ENCODE assay signal across 8 mouse cellular contexts in the genomic region with DNA sequence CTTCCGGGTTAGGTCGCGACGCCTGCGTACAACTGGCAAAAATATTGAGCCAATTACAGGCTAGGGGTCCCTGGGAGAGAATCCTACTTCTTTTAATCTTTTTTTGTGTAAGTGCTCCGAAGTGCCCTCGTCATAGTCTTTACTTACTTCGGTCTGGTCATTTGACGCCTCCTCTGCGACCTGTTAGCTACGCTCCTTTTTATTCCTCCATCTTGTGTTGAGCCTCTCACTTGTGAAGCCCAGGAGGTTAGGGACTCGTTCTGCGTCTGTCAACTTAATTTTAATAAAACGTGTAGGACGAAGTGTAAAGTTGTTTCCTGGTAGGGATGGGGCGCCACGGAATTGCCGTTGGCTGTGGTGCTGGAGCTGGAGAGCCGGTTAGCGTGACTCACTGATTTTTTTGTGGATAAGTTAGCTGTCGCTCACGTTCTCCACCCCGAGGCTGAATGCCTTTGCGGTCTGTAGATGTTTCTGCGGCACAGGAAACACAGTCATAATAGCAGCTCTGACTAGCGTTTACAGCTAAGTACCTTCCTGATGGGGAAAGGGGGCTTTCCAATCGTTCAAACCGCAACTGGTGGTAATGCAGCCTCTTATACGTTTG. TPM values are rescaled to one million over a fixed set of nuclear protein-coding genes. Genes with fewer than 3 reads are reported as not detected.
DNase-seq lines count a peak whose midpoint lies in the region; ATAC-seq and TF ChIP-seq lines count a peak whose summit lies in the region.

No protein-coding gene starts in this region.

- under 1% methylated on average over 29 of the region's 29 CpGs for WGBS in kidney, postnatal 0 days

- no peaks in the 10 kb centered on the region for H3K9me3 ChIP-seq in kidney, postnatal 0 days (replicated peaks; ENCODE audit: low read length)

- H3K36me3 ChIP-seq in kidney, postnatal 0 days (ENCODE audit: insufficient read depth, low read length) = no peaks in the 10 kb centered on the region

- peak in 1 of 2 experiments; percentile 50 for DNase-seq in layer of hippocampus, adult 2 months (ENCODE audit: low spot score in 2 of 2)
- DNase-seq in layer of hippocampus, adult 9-10 months (ENCODE audit: low spot score) = no peak
- DNase-seq in gastrocnemius, adult 8-10 months (ENCODE audit: low spot score in 2 of 2) = peak; percentile 26 to 38
- DNase-seq in kidney, postnatal 0 days (ENCODE audit: low spot score) = peak; percentile 72
- DNase-seq in lung, postnatal 4 days = peak; percentile 70 to 76
- peak; percentile 36 for DNase-seq in right cerebral cortex, postnatal 14 days
- peak; percentile 82 for DNase-seq in urinary bladder, postnatal 14 days (ENCODE audit: low spot score)

- no peak for TF ChIP-seq CTCF in layer of hippocampus, adult 2 months (conservative IDR thresholded peaks at IDR 0.05)
- TF ChIP-seq CTCF in kidney, postnatal 0 days (IDR thresholded peaks at IDR 0.05; ENCODE audit: low read depth) = no peak; the same call in 1 of the 2 replicates

- H3K4me2 ChIP-seq in kidney, postnatal 0 days (ENCODE audit: low read length) = peak overlapping the region; percentile 71

- peak overlapping the region; percentile 68 for H3K9ac ChIP-seq in kidney, postnatal 0 days (ENCODE audit: low read depth, low read length)

- H3K27ac ChIP-seq in layer of hippocampus, adult 2 months = peak overlapping the region; percentile 99
- H3K27ac ChIP-seq in brown adipose tissue, adult 24 weeks (replicated peaks; ENCODE audit: low read depth, low read length) = peak overlapping the region; percentile 94
- peak overlapping the region; percentile 100 for H3K27ac ChIP-seq in kidney, postnatal 0 days

- H3K4me1 ChIP-seq in brown adipose tissue, adult 24 weeks (ENCODE audit: control insufficient read depth, insufficient read depth, insufficient read length, low read length) = 0 out of 2 replicates have a peak, but pooled peaks cover 3% of the 10 kb centered on the region
- H3K4me1 ChIP-seq in kidney, postnatal 0 days (replicated peaks; ENCODE audit: insufficient read depth, low read length) = 0 out of 2 replicates have a peak, but pooled peaks cover 2% of the 10 kb centered on the region

- peak; percentile 1; the same call in 1 of the 2 replicates for ATAC-seq in kidney, postnatal 0 days (replicated peaks; ENCODE audit: low FRiP score, low read depth)

- peak overlapping the region; percentile 81 for H3K4me3 ChIP-seq in layer of hippocampus, adult 2 months
- H3K4me3 ChIP-seq in brown adipose tissue, adult 24 weeks (ENCODE audit: insufficient read depth, low read depth, low read length) = peak overlapping the region; percentile 76
- peak overlapping the region; percentile 99 for H3K4me3 ChIP-seq in kidney, postnatal 0 days (replicated peaks; ENCODE audit: low read depth, low read length)

- H3K27me3 ChIP-seq in kidney, postnatal 0 days (ENCODE audit: insufficient read depth, low read length) = no peaks in the 10 kb centered on the region

RNA-seq across cellular contexts. Expression of gene Lpxn, which starts 0.4 kb away (rescaled TPM):
- 1 to 10 TPM; 1.1 to 1.3 TPM for total RNA-seq in layer of hippocampus, adult 2 months (2021)
- polyA plus RNA-seq in brown adipose tissue, adult 24 weeks (2012; ENCODE audit: insufficient read depth, insufficient read length, missing spikeins) = 0.67 and 1.2 TPM in 2 replicates
- total RNA-seq in gastrocnemius, adult 8-10 months (2022) = under 1 TPM in 3 of 4 experiments, not detected in 1; 0.17 to 0.27 (median 0.22) TPM
- polyA plus RNA-seq in kidney, postnatal 0 days (2015; fragmentation: Nextera tagmentation; extraction: Ambion mirVana) = 2.2 TPM in 2 replicates

RNA-seq across cellular contexts. Expression of gene Zfp91, which starts 0.5 kb away (rescaled TPM):
- total RNA-seq in layer of hippocampus, adult 2 months (2021) = 10 to 100 TPM; 87.6 to 94.8 TPM
- polyA plus RNA-seq in brown adipose tissue, adult 24 weeks (2012; ENCODE audit: insufficient read depth, insufficient read length, missing spikeins) = 109 and 111 TPM in 2 replicates
- 100 to 1,000 TPM; 130 to 182 (median 149) TPM for total RNA-seq in gastrocnemius, adult 8-10 months (2022)
- polyA plus RNA-seq in kidney, postnatal 0 days (2015; fragmentation: Nextera tagmentation; extraction: Ambion mirVana) = 15.3 TPM in 2 replicates

RNA-seq across cellular contexts. Expression of gene Cntf, which starts 31.0 kb away (rescaled TPM):
- 1 to 10 TPM; 3.1 to 4.1 TPM for total RNA-seq in layer of hippocampus, adult 2 months (2021)
- 1.8 and 2.6 TPM in 2 replicates for polyA plus RNA-seq in brown adipose tissue, adult 24 weeks (2012; ENCODE audit: insufficient read depth, insufficient read length, missing spikeins)
- 1 to 10 TPM in 3 of 4 experiments, under 1 TPM in 1; 0.92 to 2.5 (median 1.8) TPM for total RNA-seq in gastrocnemius, adult 8-10 months (2022)
- 4.9 TPM in 2 replicates for polyA plus RNA-seq in kidney, postnatal 0 days (2015; fragmentation: Nextera tagmentation; extraction: Ambion mirVana)

RNA-seq across cellular contexts. Expression of gene Gm5244, which starts 50.1 kb away (rescaled TPM):
- not detected for total RNA-seq in layer of hippocampus, adult 2 months (2021)
- polyA plus RNA-seq in brown adipose tissue, adult 24 weeks (2012; ENCODE audit: insufficient read depth, insufficient read length, missing spikeins) = not detected in 2 replicates
- total RNA-seq in gastrocnemius, adult 8-10 months (2022) = not detected
- polyA plus RNA-seq in kidney, postnatal 0 days (2015; fragmentation: Nextera tagmentation; extraction: Ambion mirVana) = not detected in 2 replicates
